Mouse (Mus musculus) heart, embryonic 10.5 days (tissue): ENCODE data around the gene Itga3. TPM values are rescaled to one million over a fixed set of nuclear protein-coding genes. Genes with fewer than 3 reads are reported as not detected.

Experiments
- DNase-seq: peaks from one replicate; pipeline ENCODE4 v3.0.0-alpha.2; 2017; ENCODE audit warnings: low spot score
- H3K27ac ChIP-seq: fragments of 300-500 bp; sonication (generic); 2 replicates; pipeline ENCODE4 v1.5.1; 2016; ENCODE audit warnings: mild to moderate bottlenecking
- H3K27me3 ChIP-seq: fragments of 300-500 bp; sonication (generic); 2 replicates; pipeline ENCODE4 v1.6.1; 2016; ENCODE audit warnings: mild to moderate bottlenecking; ENCODE audit not compliant: poor library complexity, insufficient read depth, severe bottlenecking
- H3K36me3 ChIP-seq: fragments of 300-500 bp; sonication (generic); 2 replicates; pipeline ENCODE4 v1.6.1; 2016; ENCODE audit warnings: mild to moderate bottlenecking, moderate library complexity
- H3K4me1 ChIP-seq: fragments of 300-500 bp; sonication (generic); 2 replicates; pipeline ENCODE4 v1.6.1; 2016; ENCODE audit warnings: mild to moderate bottlenecking
- H3K4me3 ChIP-seq: fragments of 300-500 bp; sonication (generic); 2 replicates; pipeline ENCODE4 v1.5.1; 2016; ENCODE audit warnings: mild to moderate bottlenecking, moderate library complexity
- H3K9me3 ChIP-seq: fragments of 300-500 bp; sonication (generic); 2 replicates; pipeline ENCODE4 v1.6.1; 2016; ENCODE audit warnings: mild to moderate bottlenecking, moderate library complexity
- WGBS: fragments of 180-500 bp; shearing (Covaris S2); methylation state at CpG from one replicate; pipeline ENCODE4 v1.1.7; 2016; 5-methylcytosine and 5-hydroxymethylcytosine counted together
- polyA plus RNA-seq: library from polyadenylated mRNA; unstranded; fragments of >200 nt; fragmentation: Nextera tagmentation; extraction: Ambion mirVana; gene quantifications from 2 replicates; pipeline ENCODE4 v1.2.1, GENCODE M21; 2016

Itga3 gene
- polyA plus RNA-seq, 1 experiment from 2014 or later = 13.8 TPM

- H3K4me1 ChIP-seq = peaks cover 45% of the 10 kb centered on the region
- WGBS = 2% methylated on average over 25 of the region's 25 CpGs
- DNase-seq = no peak
- H3K4me3 ChIP-seq = peak overlapping the region; percentile 48
- H3K9me3 ChIP-seq = no peaks in the 10 kb centered on the region
- H3K36me3 ChIP-seq = no peaks in the 10 kb centered on the region
- 0 out of 2 replicates have a peak, but pooled peaks cover 5% of the 10 kb centered on the region for H3K27me3 ChIP-seq
- peak overlapping the region; percentile 63; the same call in 1 of the 2 replicates for H3K27ac ChIP-seq
These were observed 28.8 kb upstream of the Itga3 start for GRCm38 (mm10) chr11:95105274-95105874.

DNA sequence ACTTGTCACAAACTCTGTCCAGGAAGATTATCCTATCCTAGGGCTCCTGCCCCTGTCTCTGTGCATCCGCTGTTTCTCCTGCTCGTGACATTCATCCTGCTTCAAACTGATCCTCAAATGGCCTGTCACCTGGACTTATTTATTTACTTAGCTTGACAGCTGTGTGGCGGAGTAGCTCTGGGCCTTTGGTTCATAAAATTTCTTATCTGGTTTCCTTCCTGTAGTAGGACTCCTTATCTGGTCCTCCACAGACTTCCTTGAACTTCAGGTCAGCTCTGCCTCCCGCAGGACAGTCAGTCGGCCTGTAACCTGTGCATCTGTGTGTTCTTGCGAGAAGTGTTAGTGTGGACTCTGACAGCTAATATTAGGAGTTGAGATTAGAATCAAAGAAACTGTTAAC lies 27.7 kb upstream of the Itga3 start:
- no peak for DNase-seq
- peaks cover 45% of the 10 kb centered on the region for H3K4me1 ChIP-seq
- 25% methylated on average over 6 of the region's 6 CpGs for WGBS
- no peak overlapping the region for H3K4me3 ChIP-seq
- 0 out of 2 replicates have a peak, but pooled peaks cover 5% of the 10 kb centered on the region for H3K27me3 ChIP-seq
- no peaks in the 10 kb centered on the region for H3K9me3 ChIP-seq
- H3K36me3 ChIP-seq = no peaks in the 10 kb centered on the region
- H3K27ac ChIP-seq = no peak overlapping the region

DNA sequence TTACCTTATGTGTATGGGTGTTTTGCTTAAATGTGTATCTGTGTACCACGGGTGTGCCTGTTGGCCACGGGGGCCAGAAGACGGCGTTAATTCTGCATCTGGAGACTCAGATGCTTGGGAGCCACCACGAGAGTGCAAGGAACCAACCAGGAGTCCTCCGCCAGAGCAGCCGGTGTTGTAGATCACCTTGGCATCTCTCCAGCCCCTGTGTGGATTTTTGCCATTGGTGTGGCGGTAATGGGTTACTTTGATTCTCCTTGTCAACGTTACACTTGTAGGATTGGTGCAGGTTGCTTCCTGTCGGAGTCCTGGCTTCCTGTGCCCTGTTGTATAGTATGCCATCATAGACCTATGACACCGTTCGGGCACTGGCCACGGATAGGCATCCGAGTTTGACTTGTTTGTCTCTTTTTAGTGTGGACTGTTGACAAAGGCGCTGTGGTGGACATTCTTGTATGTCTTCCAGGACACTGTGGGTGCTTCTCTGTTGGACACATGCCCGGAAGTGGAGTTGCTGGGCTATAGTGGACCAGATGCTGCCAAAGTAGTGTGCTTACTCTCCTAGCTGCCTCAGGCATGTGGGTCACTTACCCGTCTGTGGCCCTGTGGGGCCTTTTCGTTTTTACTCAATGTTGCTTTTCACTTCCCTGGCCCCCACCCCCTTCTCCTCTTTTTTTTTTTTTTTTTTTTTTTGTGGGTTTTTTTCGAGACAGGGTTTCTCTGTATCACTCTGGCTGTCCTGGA lies 25.7 kb upstream of the Itga3 start:
- Histone ChIP-seq H3K4me3 (no peak overlapping the region), H3K9me3 (no peaks in the 10 kb centered on the region), H3K27ac (no peak overlapping the region), H3K4me1 (peaks cover 52% of the 10 kb centered on the region), H3K27me3 (0 out of 2 replicates have a peak, but pooled peaks cover 5% of the 10 kb centered on the region), H3K36me3 (no peaks in the 10 kb centered on the region)
- whole genome bisulfite sequencing = 90% methylated on average over 19 of the region's 19 CpGs
- no peak for DNase-seq

DNA sequence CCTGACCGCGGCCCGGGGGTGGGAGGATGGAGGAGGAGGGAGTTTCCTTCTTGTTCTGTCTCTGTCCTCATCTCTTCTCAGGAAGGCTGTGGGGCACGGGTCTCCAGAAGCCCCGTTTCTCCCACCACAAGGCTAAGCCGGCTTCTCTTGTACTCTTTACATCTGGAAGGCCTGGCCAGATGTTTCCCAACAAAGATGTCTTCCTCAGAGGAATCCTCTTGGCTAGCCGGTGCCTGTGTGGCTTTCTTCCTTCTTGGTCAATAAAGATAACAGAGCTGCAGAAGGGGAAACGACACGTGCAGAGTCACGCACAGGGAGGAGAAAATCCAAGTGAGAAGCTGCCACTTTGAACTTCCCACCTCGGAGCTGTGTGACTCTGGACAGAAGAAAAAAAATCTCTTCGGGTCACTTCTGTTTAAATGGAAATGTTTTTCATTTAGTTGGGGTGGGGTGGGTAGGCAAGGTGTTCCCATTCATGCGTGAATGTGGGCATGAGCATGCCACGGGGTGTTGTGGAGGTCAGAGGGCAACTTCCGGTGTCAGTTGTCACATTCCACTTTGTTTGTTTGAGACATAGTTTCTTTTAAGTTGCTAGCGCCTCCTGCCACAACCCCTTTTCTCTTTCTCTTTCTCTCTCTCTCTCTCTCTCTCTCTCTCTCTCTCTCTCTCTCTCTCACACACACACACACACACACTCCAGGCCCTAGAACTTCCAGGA lies 24.6 kb upstream of the Itga3 start:
- Histone ChIP-seq H3K27me3 (0 out of 2 replicates have a peak, but pooled peaks cover 5% of the 10 kb centered on the region), H3K4me3 (no peak overlapping the region), H3K4me1 (peaks cover 54% of the 10 kb centered on the region), H3K27ac (peak overlapping the region; percentile 12; the same call in 1 of the 2 replicates), H3K9me3 (no peaks in the 10 kb centered on the region), H3K36me3 (no peaks in the 10 kb centered on the region)
- DNase-seq = no peak
- WGBS = 34% methylated on average over 16 of the region's 16 CpGs

DNA sequence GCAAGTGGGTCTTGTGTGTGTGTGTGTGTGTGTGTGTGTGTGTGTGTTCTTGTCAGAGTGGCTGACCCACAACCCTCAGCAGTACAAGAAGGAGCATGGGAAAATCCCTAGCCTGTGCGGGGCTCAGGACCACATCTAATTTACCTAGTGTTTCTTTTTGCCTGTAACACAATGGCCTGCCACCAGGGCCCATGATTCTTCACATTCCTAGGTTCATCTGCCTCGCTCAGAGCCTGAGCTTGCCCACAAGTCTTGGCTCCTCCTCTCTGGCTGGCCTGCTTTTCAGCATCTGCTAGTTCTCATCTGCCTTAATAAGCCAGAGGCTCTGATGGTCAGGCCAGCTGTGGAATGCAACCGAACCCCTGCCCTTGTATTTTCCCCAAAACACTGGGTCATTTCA lies 23.8 kb upstream of the Itga3 start:
- no peaks in the 10 kb centered on the region for H3K27me3 ChIP-seq
- no peaks in the 10 kb centered on the region for H3K36me3 ChIP-seq
- H3K27ac ChIP-seq = no peak overlapping the region
- H3K9me3 ChIP-seq = no peaks in the 10 kb centered on the region
- H3K4me3 ChIP-seq = no peak overlapping the region
- H3K4me1 ChIP-seq = peaks cover 46% of the 10 kb centered on the region
- no peak for DNase-seq
- 46% methylated on average over 3 of the region's 3 CpGs for WGBS

DNA sequence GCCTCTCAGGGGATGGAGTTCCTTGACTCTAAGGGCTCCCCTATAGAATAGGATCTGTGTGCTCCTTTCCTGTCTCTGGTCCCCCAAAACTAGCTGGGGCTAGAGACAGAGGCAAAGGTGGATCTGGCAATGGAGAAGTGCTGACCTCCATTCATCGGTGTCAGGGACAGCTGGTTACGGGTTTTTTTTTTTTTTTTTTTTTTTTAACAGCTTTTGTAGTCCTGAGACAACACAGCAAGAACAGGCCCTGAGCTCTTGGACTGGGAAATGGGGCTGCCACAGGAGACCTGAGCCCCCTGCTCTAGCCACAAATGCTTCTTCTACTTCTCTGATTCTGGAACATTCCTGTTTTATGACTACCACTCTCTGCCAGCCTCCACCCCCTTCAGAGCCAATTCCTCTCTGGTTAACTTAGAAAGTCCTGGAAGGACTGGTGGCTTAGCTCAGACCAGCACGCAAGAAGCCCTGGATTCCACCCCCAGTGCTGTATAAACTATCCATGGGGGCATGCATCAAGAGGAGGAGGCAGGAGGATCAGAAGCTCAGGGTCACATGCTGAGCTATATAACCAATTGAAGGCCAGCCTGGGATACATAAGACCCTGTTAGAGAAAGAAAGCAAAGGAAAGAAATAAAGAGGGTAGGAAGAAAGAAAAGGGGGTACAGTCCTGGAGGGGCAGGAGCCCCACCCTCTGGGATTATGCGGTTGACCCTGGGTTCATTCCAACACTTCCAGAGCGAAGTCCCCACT lies 21.9 kb upstream of the Itga3 start:
- H3K27me3 ChIP-seq = no peaks in the 10 kb centered on the region
- no peak overlapping the region for H3K27ac ChIP-seq
- peaks cover 29% of the 10 kb centered on the region for H3K4me1 ChIP-seq
- 83% methylated on average over 5 of the region's 5 CpGs for whole genome bisulfite sequencing
- no peak for DNase-seq
- no peaks in the 10 kb centered on the region for H3K9me3 ChIP-seq
- no peak overlapping the region for H3K4me3 ChIP-seq
- H3K36me3 ChIP-seq = no peaks in the 10 kb centered on the region

DNA sequence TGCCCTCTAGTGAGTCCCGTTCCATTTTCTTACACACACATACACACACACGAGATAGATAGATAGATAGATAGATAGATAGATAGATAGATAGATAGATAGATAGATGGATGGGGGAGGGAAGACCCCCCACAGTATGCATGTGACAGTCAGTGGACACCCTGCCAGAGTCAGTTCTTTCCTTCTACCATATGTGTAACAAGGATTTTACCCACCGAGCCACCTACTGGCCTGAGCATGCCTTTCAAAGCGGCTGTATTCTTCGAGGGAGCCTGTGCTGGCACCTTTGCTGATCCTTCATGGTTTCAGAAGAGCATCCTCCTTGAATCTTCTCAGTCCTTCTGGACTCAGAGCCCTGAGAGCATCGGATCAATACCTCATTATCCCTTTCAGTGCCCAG lies 21.3 kb upstream of the Itga3 start:
- peaks cover 34% of the 10 kb centered on the region for H3K4me1 ChIP-seq
- no peak overlapping the region for H3K4me3 ChIP-seq
- 65% methylated on average over 6 of the region's 6 CpGs for WGBS
- no peaks in the 10 kb centered on the region for H3K36me3 ChIP-seq
- H3K27ac ChIP-seq = no peak overlapping the region
- no peak for DNase-seq
- H3K9me3 ChIP-seq = no peaks in the 10 kb centered on the region
- H3K27me3 ChIP-seq = no peaks in the 10 kb centered on the region

DNA sequence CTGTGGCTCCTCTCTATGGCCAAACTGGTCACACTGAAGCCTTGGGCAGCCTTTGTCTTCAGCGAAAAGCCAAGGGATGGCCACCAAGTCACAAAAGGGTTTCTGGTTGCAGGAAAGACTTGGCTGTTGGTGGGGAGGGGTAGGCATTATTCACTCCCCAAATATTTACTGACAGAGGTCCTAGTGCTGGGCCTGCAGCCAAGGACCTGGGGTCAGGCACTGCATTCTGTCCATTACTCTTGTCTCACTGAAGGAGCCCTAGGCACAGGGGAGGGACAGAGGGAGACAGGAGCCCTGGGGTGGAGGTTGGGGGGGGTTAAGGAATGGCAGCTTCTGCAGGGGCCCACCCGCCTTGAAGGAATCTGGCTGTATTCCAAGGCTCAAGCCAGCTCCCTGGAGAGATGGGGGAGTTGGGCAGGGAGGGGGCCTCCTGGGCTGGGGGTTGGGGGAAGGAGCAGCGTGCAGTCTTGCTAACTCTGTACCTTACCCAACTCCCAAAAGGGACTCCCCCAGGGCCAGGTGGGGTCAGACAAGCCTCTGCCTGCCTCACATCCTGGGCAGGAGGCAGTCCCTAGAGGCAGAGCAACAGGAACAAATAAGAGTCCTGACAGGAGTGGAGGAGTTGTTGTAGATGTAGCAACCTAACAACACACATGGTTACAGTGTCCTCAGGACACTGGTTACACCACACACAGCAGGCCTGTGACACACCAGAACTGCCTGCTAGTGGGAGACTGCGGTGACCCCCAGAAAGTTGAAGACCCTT lies 20.2 kb upstream of the Itga3 start:
- no peak for DNase-seq
- H3K27ac ChIP-seq = peak overlapping the region; percentile 49
- 65% methylated on average over 4 of the region's 4 CpGs for WGBS
- H3K9me3 ChIP-seq = no peaks in the 10 kb centered on the region
- H3K36me3 ChIP-seq = no peaks in the 10 kb centered on the region
- H3K4me3 ChIP-seq = no peak overlapping the region
- H3K27me3 ChIP-seq = no peaks in the 10 kb centered on the region
- H3K4me1 ChIP-seq = peaks cover 35% of the 10 kb centered on the region

- no peak overlapping the region for H3K27ac ChIP-seq
- no peaks in the 10 kb centered on the region for H3K36me3 ChIP-seq
- DNase-seq = no peak
- 83% methylated on average over 10 of the region's 10 CpGs for WGBS
- H3K27me3 ChIP-seq = no peaks in the 10 kb centered on the region
- peaks cover 25% of the 10 kb centered on the region for H3K4me1 ChIP-seq
- H3K9me3 ChIP-seq = no peaks in the 10 kb centered on the region
- no peak overlapping the region for H3K4me3 ChIP-seq
These were observed 19.0 kb upstream of the Itga3 start for GRCm38 (mm10) chr11:95095596-95095995.

- DNase-seq = no peak
- H3K36me3 ChIP-seq = no peaks in the 10 kb centered on the region
- no peak overlapping the region for H3K4me3 ChIP-seq
- peaks cover 36% of the 10 kb centered on the region for H3K4me1 ChIP-seq
- no peaks in the 10 kb centered on the region for H3K27me3 ChIP-seq
- no peaks in the 10 kb centered on the region for H3K9me3 ChIP-seq
- H3K27ac ChIP-seq = no peak overlapping the region
- WGBS = 67% methylated on average over 5 of the region's 5 CpGs
These were observed 16.5 kb upstream of the Itga3 start for GRCm38 (mm10) chr11:95093077-95093476.

DNA sequence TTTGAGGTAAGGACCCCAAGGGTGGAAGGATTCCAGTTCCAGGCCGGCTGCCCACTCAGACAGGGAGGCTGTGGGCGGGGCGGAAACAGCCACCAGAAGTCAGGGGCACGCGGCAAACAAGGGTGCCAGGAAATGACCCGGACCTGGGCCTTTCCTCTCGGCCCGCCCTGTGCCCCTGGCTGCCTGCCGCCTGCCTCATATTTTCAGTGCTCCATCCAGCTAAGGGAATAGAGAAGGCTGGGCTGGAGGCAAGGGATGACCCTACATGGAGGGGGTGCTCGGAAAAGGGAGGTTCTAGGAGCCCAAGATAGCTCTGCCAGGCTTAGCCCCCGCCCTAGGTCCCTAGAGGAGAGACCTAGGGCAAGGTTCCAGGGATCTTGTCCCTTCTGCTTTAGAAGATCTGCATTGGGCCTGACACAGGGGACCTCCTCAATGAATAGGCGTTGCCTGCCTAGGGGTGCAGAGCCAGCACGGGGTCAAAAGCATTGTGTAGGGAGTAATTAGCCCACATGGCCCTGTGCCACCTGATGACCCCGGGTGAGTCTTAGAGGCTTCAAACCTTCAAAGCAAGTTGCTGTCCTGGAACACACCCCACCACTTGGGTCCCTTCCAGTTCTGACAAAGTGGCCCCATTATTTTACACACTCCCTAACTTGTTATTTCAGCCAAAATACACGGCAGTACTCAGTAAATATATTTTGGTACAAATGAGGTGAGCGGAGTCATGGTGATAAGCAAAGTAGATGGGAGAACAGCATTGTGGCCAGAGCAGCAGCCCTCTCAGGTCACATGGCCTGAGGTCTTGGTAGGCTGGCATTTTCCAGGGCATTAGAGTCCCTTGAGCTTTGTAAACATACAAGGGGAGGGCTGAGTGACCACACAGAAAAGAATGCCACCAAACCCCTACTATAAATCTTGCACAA lies 12.5 kb upstream of the Itga3 start:
- H3K4me1 ChIP-seq = peaks cover 54% of the 10 kb centered on the region
- 57% methylated on average over 16 of the region's 16 CpGs for WGBS
- no peak for DNase-seq
- H3K36me3 ChIP-seq = no peaks in the 10 kb centered on the region
- no peaks in the 10 kb centered on the region for H3K9me3 ChIP-seq
- peak overlapping the region; percentile 8 for H3K27ac ChIP-seq
- no peak overlapping the region for H3K4me3 ChIP-seq
- no peaks in the 10 kb centered on the region for H3K27me3 ChIP-seq
